Mouse (Mus musculus) hindbrain, embryonic 11.5 days (tissue): ENCODE measurements around the gene Vac14. TPM values are rescaled to one million over a fixed set of nuclear protein-coding genes. Genes with fewer than 3 reads are reported as not detected.

Source experiments
- ATAC-seq: fragments of 200-750 bp; cut with Nextera tagmentation; 2 replicates; pipeline ENCODE4 v1.8.0; 2017; ENCODE audit warnings: mild to moderate bottlenecking, moderate TSS enrichment, moderate library complexity; ENCODE audit not compliant: low FRiP score
- DNase-seq: peaks from one replicate; pipeline ENCODE4 v3.0.0-alpha.2; 2015; ENCODE audit warnings: low spot score
- H3K27ac ChIP-seq: fragments of 300-500 bp; sonication (generic); 2 replicates; pipeline ENCODE4 v1.5.1; 2014; ENCODE audit warnings: mild to moderate bottlenecking, low read depth, low read length
- H3K27me3 ChIP-seq: fragments of 300-500 bp; sonication (generic); 2 replicates; pipeline ENCODE4 v1.6.1; 2014; ENCODE audit warnings: mild to moderate bottlenecking, low read length, moderate library complexity, mixed read lengths; ENCODE audit not compliant: control insufficient read depth, insufficient read depth
- H3K36me3 ChIP-seq: fragments of 300-500 bp; sonication (generic); 2 replicates; pipeline ENCODE4 v1.6.1; 2014; ENCODE audit warnings: mild to moderate bottlenecking, low read length, moderate library complexity, mixed read lengths; ENCODE audit not compliant: control insufficient read depth, insufficient read depth
- H3K4me1 ChIP-seq: fragments of 300-500 bp; sonication (generic); replicated peaks from 2 replicates; pipeline ENCODE4 v1.6.1; 2014; ENCODE audit warnings: low read length, mixed read lengths; ENCODE audit not compliant: control insufficient read depth, insufficient read depth
- H3K4me2 ChIP-seq: fragments of 300-500 bp; sonication (generic); replicated peaks from 2 replicates; pipeline ENCODE4 v1.6.1; 2014; ENCODE audit warnings: mild to moderate bottlenecking, low read depth, low read length
- H3K4me3 ChIP-seq: fragments of 300-500 bp; sonication (generic); 2 replicates; pipeline ENCODE4 v1.5.1; 2014; ENCODE audit warnings: low read depth, low read length
- H3K9ac ChIP-seq: fragments of 300-500 bp; sonication (generic); 2 replicates; pipeline ENCODE4 v1.6.1; 2014; ENCODE audit warnings: low read depth, low read length
- H3K9me3 ChIP-seq: fragments of 300-500 bp; sonication (generic); 2 replicates; pipeline ENCODE4 v1.6.1; 2016; ENCODE audit warnings: low read length; ENCODE audit not compliant: control insufficient read depth
- WGBS: fragments of 180-500 bp; shearing (Covaris S2); extraction: QIAGEN DNeasy Blood & Tissue Kit; methylation state at CpG from one replicate; pipeline ENCODE4 v1.1.7; 2014; 5-methylcytosine and 5-hydroxymethylcytosine counted together
- polyA plus RNA-seq: library from polyadenylated mRNA; unstranded; fragments of >200 nt; fragmentation: Nextera tagmentation; extraction: Ambion mirVana; gene quantifications from 2 replicates; pipeline ENCODE4 v1.2.1, GENCODE M21; 2014

The Vac14 gene
- polyA plus RNA-seq, 1 experiment from 2014 or later: 35.3 TPM

GRCm38 (mm10) chr8:110711271-110711934, 93.0 kb downstream of the Vac14 start:
- WGBS: 81% methylated on average over 13 of the region's 13 CpGs
- Histone ChIP-seq H3K4me1 (no peaks in the 10 kb centered on the region), H3K36me3 (no peaks in the 10 kb centered on the region; the same call in 1 of the 2 replicates), H3K4me3 (no peak overlapping the region), H3K9ac (no peak overlapping the region), H3K27me3 (no peaks in the 10 kb centered on the region), H3K27ac (no peak overlapping the region), H3K9me3 (no peaks in the 10 kb centered on the region), H3K4me2 (no peak overlapping the region)
- DNase-seq (no peak), ATAC-seq (no peak)

GRCm38 (mm10) chr8:110713073-110713472, 94.7 kb downstream of the Vac14 start:
- H3K4me1 ChIP-seq: no peaks in the 10 kb centered on the region
- H3K4me3 ChIP-seq: no peak overlapping the region
- H3K27ac ChIP-seq: no peak overlapping the region
- no peaks in the 10 kb centered on the region for H3K9me3 ChIP-seq
- no peaks in the 10 kb centered on the region for H3K27me3 ChIP-seq
- ATAC-seq: no peak
- H3K4me2 ChIP-seq: no peak overlapping the region
- no peak for DNase-seq
- no peak overlapping the region for H3K9ac ChIP-seq
- no peaks in the 10 kb centered on the region; the same call in 1 of the 2 replicates for H3K36me3 ChIP-seq
- 89% methylated on average over 7 of the region's 7 CpGs for WGBS

- H3K4me1 ChIP-seq: peaks cover 3% of the 10 kb centered on the region; the same call in 1 of the 2 replicates
- no peaks in the 10 kb centered on the region for H3K27me3 ChIP-seq
- no peak overlapping the region for H3K9ac ChIP-seq
- no peaks in the 10 kb centered on the region; the same call in 1 of the 2 replicates for H3K36me3 ChIP-seq
- H3K4me2 ChIP-seq: no peak overlapping the region
- ATAC-seq (no peak), DNase-seq (no peak)
- H3K4me3 ChIP-seq: no peak overlapping the region
- 90% methylated on average over 15 of the region's 15 CpGs for WGBS
- H3K9me3 ChIP-seq: no peaks in the 10 kb centered on the region
- no peak overlapping the region for H3K27ac ChIP-seq
These were observed 96.6 kb downstream of the Vac14 start for GRCm38 (mm10) chr8:110714827-110715519.

GRCm38 (mm10) chr8:110716075-110716474, 97.7 kb downstream of the Vac14 start:
- Histone ChIP-seq H3K4me1 (peaks cover 10% of the 10 kb centered on the region), H3K27me3 (no peaks in the 10 kb centered on the region), H3K9me3 (no peaks in the 10 kb centered on the region), H3K4me2 (no peak overlapping the region), H3K27ac (no peak overlapping the region), H3K4me3 (no peak overlapping the region), H3K9ac (no peak overlapping the region), H3K36me3 (no peaks in the 10 kb centered on the region; the same call in 1 of the 2 replicates)
- DNase-seq (no peak), ATAC-seq (no peak)
- 65% methylated on average over 4 of the region's 4 CpGs for WGBS

- H3K36me3 ChIP-seq: no peaks in the 10 kb centered on the region; the same call in 1 of the 2 replicates
- 65% methylated on average over 7 of the region's 7 CpGs for WGBS
- H3K27ac ChIP-seq: no peak overlapping the region
- no peak overlapping the region for H3K4me2 ChIP-seq
- H3K9ac ChIP-seq: no peak overlapping the region
- H3K27me3 ChIP-seq: no peaks in the 10 kb centered on the region
- H3K9me3 ChIP-seq: no peaks in the 10 kb centered on the region
- DNase-seq (no peak), ATAC-seq (no peak)
- H3K4me3 ChIP-seq: no peak overlapping the region
- peaks cover 10% of the 10 kb centered on the region for H3K4me1 ChIP-seq
These were observed 98.7 kb downstream of the Vac14 start for GRCm38 (mm10) chr8:110717131-110717530.

- no peak overlapping the region for H3K4me3 ChIP-seq
- H3K4me2 ChIP-seq: no peak overlapping the region
- no peaks in the 10 kb centered on the region for H3K36me3 ChIP-seq
- ATAC-seq (no peak), DNase-seq (no peak)
- H3K9me3 ChIP-seq: no peaks in the 10 kb centered on the region
- peaks cover 13% of the 10 kb centered on the region for H3K4me1 ChIP-seq
- 87% methylated on average over 8 of the region's 8 CpGs for WGBS
- H3K27me3 ChIP-seq: no peaks in the 10 kb centered on the region
- no peak overlapping the region for H3K9ac ChIP-seq
- H3K27ac ChIP-seq: no peak overlapping the region
These were observed 100.0 kb downstream of the Vac14 start for GRCm38 (mm10) chr8:110718209-110718968.

- Histone ChIP-seq H3K9ac (no peak overlapping the region; the same call in 1 of the 2 replicates), H3K27me3 (no peaks in the 10 kb centered on the region), H3K9me3 (no peaks in the 10 kb centered on the region), H3K36me3 (no peaks in the 10 kb centered on the region), H3K4me1 (peaks cover 17% of the 10 kb centered on the region), H3K4me2 (no peak overlapping the region), H3K4me3 (no peak overlapping the region), H3K27ac (no peak overlapping the region)
- 44% methylated on average over 12 of the region's 12 CpGs for WGBS
- no peak for DNase-seq
- ATAC-seq: no peak
These were observed 100.7 kb downstream of the Vac14 start for GRCm38 (mm10) chr8:110718969-110719670.

- Histone ChIP-seq H3K9ac (peak overlapping the region; percentile 19; the same call in 1 of the 2 replicates), H3K4me1 (peaks cover 17% of the 10 kb centered on the region), H3K4me3 (no peak overlapping the region; the same call in 1 of the 2 replicates), H3K36me3 (no peaks in the 10 kb centered on the region), H3K9me3 (no peaks in the 10 kb centered on the region), H3K4me2 (peak overlapping the region; percentile 63), H3K27me3 (no peaks in the 10 kb centered on the region), H3K27ac (peak overlapping the region; percentile 87; the same call in 1 of the 2 replicates)
- DNase-seq: peak; percentile 18
- ATAC-seq: no peak
- 55% methylated on average over 6 of the region's 6 CpGs for WGBS
These were observed 101.7 kb downstream of the Vac14 start for GRCm38 (mm10) chr8:110719898-110720653.
